Mouse (Mus musculus) liver, embryonic 14.5 days (tissue): ENCODE measurements around the gene Ahsa2. TPM values are rescaled to one million over a fixed set of nuclear protein-coding genes. Genes with fewer than 3 reads are reported as not detected.

Experiments used
- ATAC-seq: fragments of 200-750 bp; cut with Nextera tagmentation; 2 replicates; pipeline ENCODE4 v1.8.0; 2017; ENCODE audit warnings: moderate number of reproducible peaks, mild to moderate bottlenecking, moderate library complexity; ENCODE audit not compliant: insufficient read depth
- DNase-seq, 3 experiments: peaks; one replicate each; pipeline ENCODE4 v3.0.0-alpha.2; 2012 to 2013; ENCODE audit warnings: low read depth in 3 of 3, low spot score in 3 of 3
- H3K27ac ChIP-seq: fragments of 300-500 bp; sonication (generic); 2 replicates; pipeline ENCODE4 v1.5.1; 2014; ENCODE audit warnings: moderate library complexity, mild to moderate bottlenecking, control low read depth, inconsistent platforms
- H3K27me3 ChIP-seq: fragments of 300-500 bp; sonication (generic); 2 replicates; pipeline ENCODE4 v1.6.1; 2014; ENCODE audit warnings: mild to moderate bottlenecking, low read length, moderate library complexity; ENCODE audit not compliant: control insufficient read depth, insufficient read depth
- H3K36me3 ChIP-seq: fragments of 300-500 bp; sonication (generic); replicated peaks from 2 replicates; pipeline ENCODE4 v1.6.1; 2014; ENCODE audit warnings: low read depth; ENCODE audit not compliant: control insufficient read depth, insufficient read depth
- H3K4me1 ChIP-seq, 2 experiments: fragments of 200-500 bp in 1 of 2; fragments of 300-500 bp in 1 of 2; sonication (generic) in 1 of 2; replicated peaks; 2 replicates each; pipeline ENCODE4 v1.6.1; 2012 to 2014; ENCODE audit warnings: antibody characterized with exemption in 1 of 2, inconsistent platforms in 1 of 2, low read length in 1 of 2; ENCODE audit not compliant: control insufficient read depth in 2 of 2, insufficient read depth in 2 of 2
- H3K4me2 ChIP-seq: fragments of 300-500 bp; sonication (generic); 2 replicates; pipeline ENCODE4 v1.6.1; 2014; ENCODE audit warnings: low read depth, mild to moderate bottlenecking, control low read depth, moderate library complexity
- H3K4me3 ChIP-seq, 2 experiments: fragments of 200-500 bp in 1 of 2; fragments of 300-500 bp in 1 of 2; sonication (generic) in 1 of 2; 2 replicates each; pipeline ENCODE4 v1.5.1; 2012 to 2014; ENCODE audit warnings: low read depth in 2 of 2, low read length in 2 of 2, mild to moderate bottlenecking in 2 of 2, control low read depth in 1 of 2, inconsistent platforms in 1 of 2, moderate library complexity in 1 of 2; ENCODE audit not compliant: insufficient read depth in 1 of 2
- H3K9ac ChIP-seq: fragments of 300-500 bp; sonication (generic); replicated peaks from 2 replicates; pipeline ENCODE4 v1.6.1; 2014; ENCODE audit warnings: mild to moderate bottlenecking, control low read depth, moderate library complexity
- H3K9me3 ChIP-seq: fragments of 300-500 bp; sonication (generic); 2 replicates; pipeline ENCODE4 v1.6.1; 2016; ENCODE audit warnings: low read length, mixed read lengths; ENCODE audit not compliant: control insufficient read depth
- CTCF ChIP-seq: IDR thresholded peaks from 2 replicates; pipeline ENCODE4 v1.5.1; 2016; ENCODE audit warnings: antibody characterized with exemption, low read depth, control low read depth
- EP300 ChIP-seq: IDR thresholded peaks from 2 replicates; pipeline ENCODE4 v1.6.1; 2016; ENCODE audit warnings: antibody characterized with exemption, low read depth
- WGBS: fragments of 180-500 bp; shearing (Covaris S2); extraction: QIAGEN DNeasy Blood & Tissue Kit; methylation state at CpG from one replicate; pipeline ENCODE4 v1.1.7; 2014; ENCODE audit not compliant: insufficient replicate concordance; 5-methylcytosine and 5-hydroxymethylcytosine counted together
- polyA plus RNA-seq, 2 experiments: library from polyadenylated mRNA; depleted of rRNA in 1 of 2; stranded (reverse) in 1 of 2; unstranded in 1 of 2; fragments of >200 nt; fragmentation: Nextera tagmentation in 1 of 2; extraction: Ambion mirVana in 1 of 2; gene quantifications; 2 replicates each; pipeline versions ENCODE4 v1.2.1 to v1.2.3; 2012 to 2014

Ahsa2 gene
- polyA plus RNA-seq, 2 experiments: 16.8 to 27.7 TPM

GRCm38 (mm10) chr11:23498609-23499008 lies 779 bp upstream of the Ahsa2 start:
- DNase-seq (peak in 2 of 3 experiments; percentile 23 to 28), ATAC-seq (no peak)
- H3K4me1 ChIP-seq: peaks cover 15 to 16% of the 10 kb centered on the region in 2 experiments
- peak overlapping the region; percentile 61 to 62 for H3K4me3 ChIP-seq
- H3K36me3 ChIP-seq: no peaks in the 10 kb centered on the region; the same call in none of the 2 replicates
- H3K27me3 ChIP-seq: no peaks in the 10 kb centered on the region
- WGBS: 9% methylated on average over 5 of the region's 5 CpGs
- peak overlapping the region; percentile 76 for H3K4me2 ChIP-seq
- H3K27ac ChIP-seq: no peak overlapping the region
- TF ChIP-seq EP300 (no peak), CTCF (no peak)
- H3K9me3 ChIP-seq: no peaks in the 10 kb centered on the region
- peak overlapping the region; percentile 51 for H3K9ac ChIP-seq

DNA sequence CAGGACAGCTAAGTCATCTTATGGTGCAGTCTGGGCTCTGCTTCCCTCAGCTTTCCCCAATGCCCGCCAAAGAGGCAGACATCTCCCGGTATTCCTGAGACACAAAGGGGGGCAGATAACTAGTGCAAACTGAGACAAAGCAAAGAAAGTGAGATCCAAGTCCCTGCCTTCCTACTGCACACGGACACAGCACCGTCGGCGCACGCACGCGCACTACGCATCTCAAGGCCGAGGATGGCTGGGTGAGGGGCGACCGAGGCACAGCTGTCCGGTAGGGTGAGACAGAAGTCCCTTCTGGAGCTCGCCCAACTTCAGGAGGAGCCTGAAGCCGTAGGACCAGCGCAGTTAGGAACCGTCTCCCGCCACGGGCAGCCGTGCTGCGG lies 504 bp downstream of the Ahsa2 start:
- Histone ChIP-seq H3K4me1 (peaks cover 15 to 16% of the 10 kb centered on the region in 2 experiments), H3K27ac (peak overlapping the region; percentile 51), H3K4me3 (peak overlapping the region; percentile 71 to 88), H3K9me3 (no peaks in the 10 kb centered on the region), H3K4me2 (peak overlapping the region; percentile 91), H3K9ac (peak overlapping the region; percentile 89), H3K27me3 (no peaks in the 10 kb centered on the region), H3K36me3 (peaks cover 12% of the 10 kb centered on the region)
- peak; percentile 31 to 55 (median 44) for DNase-seq
- peak; percentile 66 for ATAC-seq
- TF ChIP-seq EP300: no peak
- no peak for TF ChIP-seq CTCF
- WGBS: under 1% methylated on average over 22 of the region's 22 CpGs

DNA sequence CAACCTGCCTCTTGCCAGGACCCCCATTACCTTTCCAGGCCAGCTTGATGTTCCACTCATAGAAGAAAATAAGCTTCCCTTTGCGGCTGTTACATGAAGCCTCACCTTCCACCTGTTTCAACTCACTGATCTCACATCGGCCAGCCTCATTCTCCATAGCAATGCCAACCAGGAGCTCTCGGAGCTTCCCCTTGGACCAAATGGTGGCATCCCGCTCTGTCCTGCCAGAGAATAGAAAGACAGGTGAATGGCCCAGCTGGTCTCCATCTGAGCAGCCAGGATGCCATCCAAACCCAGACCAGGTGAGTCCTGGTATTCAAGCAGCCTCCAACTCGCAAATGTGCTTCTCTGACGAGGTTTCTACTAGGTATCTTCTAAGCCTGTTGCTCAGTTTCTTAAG lies 1.2 kb downstream of the Ahsa2 start:
- H3K36me3 ChIP-seq: peaks cover 17% of the 10 kb centered on the region
- TF ChIP-seq EP300 (no peak), CTCF (no peak)
- peak overlapping the region; percentile 71 to 88 for H3K4me3 ChIP-seq
- ATAC-seq: no peak
- peak overlapping the region; percentile 89 for H3K9ac ChIP-seq
- H3K27me3 ChIP-seq: no peaks in the 10 kb centered on the region
- WGBS: 59% methylated on average over 6 of the region's 6 CpGs
- H3K9me3 ChIP-seq: no peaks in the 10 kb centered on the region
- no peak overlapping the region for H3K27ac ChIP-seq
- H3K4me2 ChIP-seq: peak overlapping the region; percentile 91
- no peak for DNase-seq
- peaks cover 15 to 16% of the 10 kb centered on the region in 2 experiments for H3K4me1 ChIP-seq

DNA sequence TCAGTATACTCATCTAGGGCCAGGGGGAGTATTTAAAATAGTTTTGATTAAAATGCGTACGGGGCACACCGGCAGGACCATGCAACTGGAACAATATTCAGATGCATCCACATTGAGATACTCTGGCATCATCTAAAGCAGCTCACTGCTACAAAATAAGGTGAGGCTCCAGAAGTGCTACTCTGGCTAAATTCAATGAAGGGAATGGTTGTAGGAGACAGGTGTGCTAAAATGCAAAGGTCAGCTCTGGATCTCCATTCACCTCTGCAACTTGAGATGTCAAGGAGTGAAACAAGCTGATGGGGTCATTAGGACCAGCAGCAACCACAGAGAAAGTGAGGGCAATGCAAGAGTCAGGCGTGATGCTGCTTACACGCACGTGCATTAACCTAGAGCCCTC lies 2.6 kb downstream of the Ahsa2 start:
- no peak for DNase-seq
- ATAC-seq: no peak
- Histone ChIP-seq H3K9ac (no peak overlapping the region), H3K9me3 (no peaks in the 10 kb centered on the region), H3K27ac (no peak overlapping the region), H3K4me3 (no peak overlapping the region), H3K4me1 (peaks cover 15 to 16% of the 10 kb centered on the region in 2 experiments), H3K36me3 (peaks cover 31% of the 10 kb centered on the region), H3K4me2 (no peak overlapping the region), H3K27me3 (no peaks in the 10 kb centered on the region)
- no peak for TF ChIP-seq EP300
- no peak for TF ChIP-seq CTCF
- WGBS: 84% methylated on average over 6 of the region's 6 CpGs

DNA sequence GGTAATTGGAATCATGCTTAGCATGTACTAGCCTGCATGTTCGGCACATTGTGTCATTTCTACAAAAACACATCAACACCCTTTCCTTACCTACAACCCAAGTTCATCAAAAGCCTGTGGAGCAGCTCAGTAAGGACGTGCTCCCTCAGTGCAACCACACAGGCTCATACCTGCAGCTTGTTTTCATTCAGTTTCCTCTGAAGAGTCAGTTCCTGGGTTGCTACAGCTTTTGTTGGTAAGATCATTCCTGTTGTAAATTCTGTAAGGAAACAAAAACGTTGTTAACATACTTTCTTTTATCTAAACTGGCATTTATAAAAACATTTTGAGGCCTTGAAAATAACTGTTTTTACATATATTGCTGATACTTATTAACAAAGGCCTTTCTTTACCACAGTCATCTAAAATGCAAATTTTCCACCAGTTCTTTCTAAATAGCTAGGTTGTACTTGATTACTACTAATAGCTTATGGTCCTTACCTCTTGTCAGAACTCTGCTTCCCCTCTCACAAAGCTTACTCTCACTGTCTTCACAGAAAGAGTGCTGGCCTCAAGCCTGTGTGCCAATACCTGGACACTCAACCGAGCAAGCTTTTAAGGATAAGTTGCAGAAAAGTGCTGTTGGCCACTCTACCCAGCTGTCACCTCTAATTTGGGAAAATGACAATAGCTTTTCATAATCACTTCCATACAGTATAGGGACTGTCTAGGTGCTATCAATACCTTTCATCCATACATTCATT lies 5.6 kb downstream of the Ahsa2 start:
- peaks cover 10 to 13% of the 10 kb centered on the region in 2 experiments for H3K4me1 ChIP-seq
- DNase-seq (no peak), ATAC-seq (no peak)
- H3K36me3 ChIP-seq: peaks cover 50% of the 10 kb centered on the region
- H3K27ac ChIP-seq: no peak overlapping the region
- H3K9me3 ChIP-seq: no peaks in the 10 kb centered on the region
- H3K4me2 ChIP-seq: no peak overlapping the region
- TF ChIP-seq EP300 (no peak), CTCF (no peak)
- 80% methylated on average over 4 of the region's 4 CpGs for WGBS
- H3K9ac ChIP-seq: no peak overlapping the region
- no peaks in the 10 kb centered on the region for H3K27me3 ChIP-seq
- H3K4me3 ChIP-seq: no peak overlapping the region
